10 mouse cellular contexts compared by ENCODE assay signal in the genomic region with DNA sequence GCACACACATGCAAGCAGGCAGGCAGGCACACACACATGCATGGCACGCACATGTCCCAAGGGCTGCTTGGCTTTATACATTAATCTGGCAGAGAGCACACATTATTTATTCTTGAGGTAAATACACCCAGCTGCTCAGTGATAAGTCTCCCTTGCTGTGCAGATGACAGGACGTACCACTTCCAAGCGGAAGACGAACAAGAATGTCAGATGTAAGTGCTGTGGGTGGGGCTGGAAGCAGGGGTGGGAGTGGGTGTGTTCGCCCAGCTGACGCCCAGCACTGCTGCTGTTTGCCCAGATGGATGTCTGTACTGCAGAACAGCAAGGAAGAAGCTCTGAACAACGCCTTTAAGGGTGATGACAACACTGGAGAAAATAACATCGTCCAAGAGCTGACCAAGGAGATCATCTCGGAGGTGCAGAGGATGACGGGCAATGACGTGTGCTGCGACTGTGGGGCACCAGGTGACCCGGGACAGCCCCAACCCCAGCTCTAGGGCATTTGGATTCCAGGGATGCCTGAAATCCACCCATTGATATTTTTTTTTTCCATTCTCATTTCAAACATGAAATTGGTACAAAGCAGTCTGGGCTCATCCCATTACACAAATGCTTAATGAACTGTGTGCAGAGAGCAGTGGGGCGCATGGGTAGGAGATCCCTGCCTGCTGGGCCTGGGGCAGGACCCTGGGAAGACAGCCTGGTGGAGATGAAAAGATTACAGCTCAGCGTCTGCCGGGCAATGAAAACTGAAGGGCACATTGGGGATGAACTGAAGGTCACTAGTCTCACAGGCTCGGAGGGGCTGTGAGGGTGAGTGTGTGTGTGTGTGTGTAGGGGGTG. TPM values are rescaled to one million over a fixed set of nuclear protein-coding genes. Genes with fewer than 3 reads are reported as not detected.
DNase-seq lines count a peak whose midpoint lies in the region; ATAC-seq lines count a peak whose summit lies in the region.
"Had no signal": no experiment of that assay in that cellular context is flagged by ENCODE, and none has a peak within 500 bp of the region (broad histone marks: within the 10 kb centered on the region; RNA-seq: fewer than 3 reads in every experiment).

No protein-coding gene starts in this region.

- peak; percentile 47 for DNase-seq in right cerebral cortex, adult 18-20 months
- no peak for DNase-seq in right cerebral cortex, postnatal 4 days
- no peak for DNase-seq in hindbrain, embryonic 14.5 days (ENCODE audit: low spot score)
- DNase-seq in retina, embryonic 14.5 days (ENCODE audit: low spot score): peak; percentile 65
- DNase-seq in kidney, adult 11 months: no peak
- DNase-seq: cerebellum, adult 11-12 months had no signal

- ATAC-seq in hindbrain, embryonic 14.5 days (ENCODE audit: low FRiP score): peak; percentile 41; the same call in 1 of the 2 replicates
- peak; percentile 65 for ATAC-seq in liver, embryonic 16.5 days (ENCODE audit: low read depth)
- ATAC-seq in heart, embryonic 12.5 days (ENCODE audit: insufficient number of reproducible peaks, low FRiP score): no peak
- ATAC-seq: inflammation-experienced regulatory T-cells, adult 6 months had no signal

- peaks cover 4% of the 10 kb centered on the region; the same call in 1 of the 2 replicates for H3K4me1 ChIP-seq in hindbrain, embryonic 14.5 days (replicated peaks; ENCODE audit: control insufficient read depth, insufficient read depth, low read length)
- peaks cover 23% of the 10 kb centered on the region for H3K4me1 ChIP-seq in liver, embryonic 16.5 days (ENCODE audit: control insufficient read depth, low read depth, low read length)
- H3K4me1 ChIP-seq in heart, embryonic 12.5 days (replicated peaks): peaks cover 23% of the 10 kb centered on the region

- peak overlapping the region; percentile 43; the same call in 1 of the 2 replicates for H3K27ac ChIP-seq in hindbrain, embryonic 14.5 days
- H3K27ac ChIP-seq in liver, embryonic 16.5 days (ENCODE audit: low read length): no peak overlapping the region
- no peak overlapping the region for H3K27ac ChIP-seq in heart, embryonic 12.5 days (ENCODE audit: poor library complexity, severe bottlenecking)
- H3K27ac ChIP-seq: limb, embryonic 15.5 days had no signal

- H3K9ac ChIP-seq in hindbrain, embryonic 14.5 days: no peak overlapping the region
- H3K9ac ChIP-seq in liver, embryonic 16.5 days (ENCODE audit: low read depth, low read length): no peak overlapping the region
- H3K9ac ChIP-seq in heart, embryonic 12.5 days: no peak overlapping the region
- H3K9ac ChIP-seq: limb, embryonic 15.5 days had no signal

- no peaks in the 10 kb centered on the region for H3K27me3 ChIP-seq in hindbrain, embryonic 14.5 days (ENCODE audit: control insufficient read depth, insufficient read depth, low read length)
- H3K27me3 ChIP-seq in liver, embryonic 16.5 days (ENCODE audit: control insufficient read depth, insufficient read depth, low read depth, low read length): no peaks in the 10 kb centered on the region
- H3K27me3 ChIP-seq in heart, embryonic 12.5 days (replicated peaks): no peaks in the 10 kb centered on the region
- H3K27me3 ChIP-seq: limb, embryonic 15.5 days had no signal

- H3K4me2 ChIP-seq in hindbrain, embryonic 14.5 days (replicated peaks): no peak overlapping the region
- no peak overlapping the region for H3K4me2 ChIP-seq in liver, embryonic 16.5 days (ENCODE audit: low read depth, low read length)
- no peak overlapping the region for H3K4me2 ChIP-seq in heart, embryonic 12.5 days
- H3K4me2 ChIP-seq: limb, embryonic 15.5 days had no signal

- WGBS in hindbrain, embryonic 14.5 days: 70% methylated on average over 17 of the region's 17 CpGs
- 45% methylated on average over 17 of the region's 17 CpGs for WGBS in liver, embryonic 16.5 days (ENCODE audit: insufficient replicate concordance)
- 69% methylated on average over 17 of the region's 17 CpGs for WGBS in heart, embryonic 12.5 days

- H3K9me3 ChIP-seq in hindbrain, embryonic 14.5 days (ENCODE audit: control insufficient read depth, low read length): no peaks in the 10 kb centered on the region
- H3K9me3 ChIP-seq in liver, embryonic 16.5 days (replicated peaks; ENCODE audit: control insufficient read depth, low read length): no peaks in the 10 kb centered on the region
- no peaks in the 10 kb centered on the region for H3K9me3 ChIP-seq in heart, embryonic 12.5 days (replicated peaks)
- H3K9me3 ChIP-seq: limb, embryonic 15.5 days had no signal

- peaks cover 55% of the 10 kb centered on the region for H3K36me3 ChIP-seq in hindbrain, embryonic 14.5 days (replicated peaks; ENCODE audit: control insufficient read depth, insufficient read depth)
- no peaks in the 10 kb centered on the region for H3K36me3 ChIP-seq in liver, embryonic 16.5 days (ENCODE audit: control insufficient read depth, insufficient read depth)
- H3K36me3 ChIP-seq in heart, embryonic 12.5 days: peaks cover 45% of the 10 kb centered on the region

- H3K4me3 ChIP-seq in hindbrain, embryonic 14.5 days (replicated peaks; ENCODE audit: low read length): no peak overlapping the region
- H3K4me3 ChIP-seq in liver, embryonic 16.5 days (ENCODE audit: low read depth, low read length): no peak overlapping the region
- H3K4me3 ChIP-seq in heart, embryonic 12.5 days: no peak overlapping the region
- H3K4me3 ChIP-seq: limb, embryonic 15.5 days had no signal

RNA-seq across cellular contexts. Expression of gene Cpsf3, which starts 55.9 kb away (rescaled TPM):
- 88.1 and 88.5 TPM in 2 replicates for polyA plus RNA-seq in hindbrain, embryonic 14.5 days (2014; fragmentation: Nextera tagmentation; extraction: Ambion mirVana)
- 39.6 and 40.9 TPM in 2 replicates for polyA plus RNA-seq in liver, embryonic 16.5 days (2015; fragmentation: Nextera tagmentation; extraction: Ambion mirVana)
- 74.3 and 76.3 TPM in 2 replicates for polyA plus RNA-seq in heart, embryonic 12.5 days (2016; fragmentation: Nextera tagmentation; extraction: Ambion mirVana)

RNA-seq across cellular contexts. Expression of gene Itgb1bp1, which starts 56.8 kb away (rescaled TPM):
- polyA plus RNA-seq in hindbrain, embryonic 14.5 days (2014; fragmentation: Nextera tagmentation; extraction: Ambion mirVana): 37.3 and 37.4 TPM in 2 replicates
- polyA plus RNA-seq in liver, embryonic 16.5 days (2015; fragmentation: Nextera tagmentation; extraction: Ambion mirVana): 19.3 and 20.3 TPM in 2 replicates
- 31.4 and 31.9 TPM in 2 replicates for polyA plus RNA-seq in heart, embryonic 12.5 days (2016; fragmentation: Nextera tagmentation; extraction: Ambion mirVana)

Comparison
In these comparisons a context has a peak if more than half of its experiments do, and no peak if none do; other contexts are left out.
1. DNase-seq: peak in right cerebral cortex, adult 18-20 months (single experiment) and retina, embryonic 14.5 days (single experiment); none in right cerebral cortex, postnatal 4 days (single experiment), hindbrain, embryonic 14.5 days (single experiment) and kidney, adult 11 months (single experiment).